Mouse (Mus musculus): ENCODE data around the gene Lmo3.

Lmo3 gene

GRCm38 (mm10) chr6:138424514-138425225 lies 157.1 kb downstream of the Lmo3 start:
- in situ Hi-C loops (cut with MboI; ENCODE audit: unreplicated experiment in 2 of 2) = no loop called here

- in situ Hi-C loops (cut with MboI; ENCODE audit: unreplicated experiment in 2 of 2) = no loop called here
These were observed 159.0 kb downstream of the Lmo3 start for GRCm38 (mm10) chr6:138422671-138423321.

DNA sequence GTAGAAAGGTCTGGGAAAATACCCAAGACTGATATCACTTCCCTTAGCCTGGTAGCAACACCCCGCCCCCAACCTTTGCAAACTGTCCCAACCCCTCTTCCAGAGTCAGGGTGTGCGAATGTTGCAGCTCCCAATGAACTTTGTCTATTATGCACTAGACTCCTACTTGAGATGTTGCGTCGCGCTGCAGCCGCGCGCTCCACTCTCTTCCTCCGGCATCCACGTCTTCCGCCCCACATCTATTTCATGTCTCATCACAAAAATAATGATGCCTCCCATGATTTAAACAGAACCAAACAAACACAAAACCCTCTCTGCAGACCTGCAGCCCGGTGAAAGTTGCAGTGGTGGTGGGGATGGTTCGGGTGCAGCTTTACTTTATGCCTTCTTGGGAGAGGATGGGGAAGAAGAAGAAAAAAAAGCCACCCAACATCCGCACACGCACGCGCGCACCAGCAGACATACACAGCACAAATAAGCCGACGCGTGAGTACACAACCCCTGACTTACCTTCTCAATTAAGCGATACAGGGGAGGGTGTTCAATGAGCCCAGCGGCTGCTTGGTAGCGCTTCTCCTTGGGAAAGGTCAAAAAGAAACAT lies 159.7 kb downstream of the Lmo3 start:
- in situ Hi-C loops (cut with MboI; ENCODE audit: unreplicated experiment in 2 of 2) = no loop called here

DNA sequence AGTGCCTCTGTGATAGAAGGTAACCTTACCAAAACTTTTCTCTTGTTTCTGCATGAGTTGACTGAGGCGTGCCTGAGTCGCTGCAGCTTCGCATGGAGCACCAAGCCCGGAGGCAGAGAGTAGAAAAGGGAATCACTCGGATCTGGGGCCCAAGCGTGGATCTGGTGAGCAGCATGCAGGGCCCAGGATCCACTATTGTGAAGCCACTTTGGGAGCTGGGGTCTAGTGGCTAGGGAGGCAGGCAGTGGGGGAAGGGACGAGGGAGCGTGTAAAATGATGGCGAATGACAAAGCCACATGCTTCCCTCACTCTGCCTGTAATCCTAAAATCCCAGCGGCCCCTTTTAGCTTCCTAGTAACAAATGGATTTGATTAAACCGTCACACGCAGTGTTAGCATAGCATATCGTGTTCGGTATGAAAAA lies 160.6 kb downstream of the Lmo3 start:
- in situ Hi-C loops (cut with MboI; ENCODE audit: unreplicated experiment in 2 of 2) = no loop called here

GRCm38 (mm10) chr6:138420536-138420891 lies 161.3 kb downstream of the Lmo3 start:
- in situ Hi-C loops (cut with MboI; ENCODE audit: unreplicated experiment in 2 of 2) = no loop called here

DNA sequence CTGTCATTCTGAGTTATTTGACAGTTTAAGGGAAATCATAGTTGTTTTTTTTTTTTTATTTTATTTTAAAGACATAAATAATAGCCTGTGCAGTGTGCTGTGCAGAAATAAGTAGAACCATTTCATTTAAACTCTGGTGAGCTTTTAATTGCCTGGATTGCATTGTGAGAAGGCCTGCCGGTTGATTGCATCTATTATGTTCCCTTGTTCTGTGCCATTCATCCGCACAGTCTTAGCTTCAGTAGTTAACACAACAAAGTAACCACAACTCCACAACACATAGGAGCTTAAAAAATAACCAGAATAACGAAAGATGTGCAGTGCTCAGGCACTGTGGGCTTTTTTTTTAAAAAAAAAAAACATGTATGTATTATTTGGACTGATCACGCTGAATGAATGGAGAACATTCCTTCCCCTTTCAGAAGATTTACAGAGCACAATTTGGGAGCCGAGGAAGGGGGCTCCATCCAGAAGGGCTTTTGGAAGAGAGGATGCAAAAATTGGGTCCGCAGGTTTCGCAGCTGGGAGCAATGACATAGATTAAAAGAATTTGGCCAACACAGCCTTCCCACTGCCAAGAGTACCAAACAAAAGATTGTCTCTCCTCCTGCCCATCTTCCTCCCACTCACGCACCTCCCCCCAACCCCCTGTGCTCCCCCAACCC lies 161.8 kb downstream of the Lmo3 start:
- in situ Hi-C loops (cut with MboI; ENCODE audit: unreplicated experiment in 2 of 2) = no loop called here

DNA sequence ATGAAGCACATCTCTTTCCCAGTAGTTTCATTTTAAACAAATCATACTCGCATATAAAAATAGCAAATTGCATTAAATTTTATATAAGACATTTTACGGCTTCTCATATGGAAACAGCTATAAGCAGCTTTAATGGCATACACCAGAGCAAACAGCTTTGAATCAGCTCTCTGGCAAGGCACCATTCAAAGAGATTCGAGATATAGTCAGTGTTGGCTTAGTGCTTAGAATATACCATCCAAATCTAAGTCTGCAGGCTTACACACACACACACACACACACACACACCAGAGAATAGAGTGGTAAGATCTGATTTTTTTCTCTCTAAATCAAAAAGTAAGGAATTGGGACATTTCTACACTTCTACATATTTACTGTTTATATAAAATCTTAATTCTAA lies 169.7 kb downstream of the Lmo3 start:
- in situ Hi-C loops (cut with MboI; ENCODE audit: unreplicated experiment in 2 of 2) = no loop called here

DNA sequence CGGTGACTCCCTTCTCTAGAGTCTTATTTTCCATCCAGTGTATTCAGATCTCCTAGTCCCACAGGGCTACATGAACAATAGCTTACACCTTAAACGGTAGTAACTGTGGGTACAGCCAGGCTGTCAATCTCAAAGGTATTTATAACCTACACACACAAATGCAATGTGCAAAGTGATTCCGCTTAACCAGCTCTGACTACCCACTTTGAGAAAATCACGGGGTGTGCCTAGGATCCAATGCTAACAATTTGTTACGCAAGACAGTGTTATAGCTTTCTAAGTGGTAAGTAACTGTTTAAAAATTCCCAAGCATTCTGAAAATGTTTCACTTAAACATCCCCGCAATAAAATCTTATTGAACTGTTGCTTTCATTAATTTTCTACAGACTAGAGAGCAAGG lies 179.7 kb downstream of the Lmo3 start:
- in situ Hi-C loops (cut with MboI; ENCODE audit: unreplicated experiment in 2 of 2) = no loop called here

- in situ Hi-C loops (cut with MboI; ENCODE audit: unreplicated experiment in 2 of 2) = no loop called here
These were observed 182.9 kb downstream of the Lmo3 start for GRCm38 (mm10) chr6:138398836-138399235.

- in situ Hi-C loops (cut with MboI; ENCODE audit: unreplicated experiment in 2 of 2) = no loop called here
These were observed 190.7 kb downstream of the Lmo3 start for GRCm38 (mm10) chr6:138391085-138391484.

DNA sequence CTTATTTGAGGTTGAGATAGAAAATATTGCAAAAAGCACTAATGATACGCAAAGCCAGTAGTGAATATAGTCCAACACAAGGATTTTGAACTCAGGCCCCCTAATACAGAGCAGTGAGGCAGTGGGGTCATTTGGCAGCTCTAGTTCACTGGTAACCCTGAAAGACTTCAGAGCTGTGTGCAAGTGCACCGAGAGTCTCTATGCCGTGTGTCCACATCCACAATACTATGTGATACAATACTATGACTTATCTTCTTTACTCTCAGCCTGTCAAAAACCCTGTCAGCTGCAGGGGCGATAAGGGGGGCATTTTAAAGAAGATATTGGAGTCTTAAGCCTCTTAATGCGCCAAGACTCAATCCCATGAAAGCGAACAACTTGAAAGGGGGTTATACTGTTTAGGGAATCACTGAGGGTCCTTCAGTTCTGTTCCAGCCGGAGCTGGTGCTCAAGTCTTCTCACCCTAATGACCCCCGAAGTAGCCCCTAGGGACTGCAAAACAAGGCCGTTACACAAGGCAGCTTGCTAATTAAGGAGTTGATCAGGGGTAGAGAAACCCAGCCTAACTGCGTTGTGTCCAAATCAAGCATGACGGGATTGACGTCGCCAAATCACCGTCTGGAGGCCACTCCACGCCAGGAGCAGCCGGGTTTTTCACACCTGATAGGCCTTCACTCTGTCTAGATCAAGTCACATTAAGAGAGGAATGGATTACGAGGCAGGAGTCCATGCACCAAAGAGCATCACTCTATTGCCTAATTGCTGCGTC lies 193.4 kb downstream of the Lmo3 start:
- in situ Hi-C loops (cut with MboI; ENCODE audit: unreplicated experiment in 2 of 2) = no loop called here

- in situ Hi-C loops (cut with MboI; ENCODE audit: unreplicated experiment in 2 of 2) = no loop called here
These were observed 198.6 kb downstream of the Lmo3 start for GRCm38 (mm10) chr6:138383208-138383607.

GRCm38 (mm10) chr6:138371176-138371575 lies 210.6 kb downstream of the Lmo3 start:
- in situ Hi-C loops (cut with MboI; ENCODE audit: unreplicated experiment in 2 of 2) = no loop called here

GRCm38 (mm10) chr6:138364111-138364510 lies 217.7 kb downstream of the Lmo3 start:
- in situ Hi-C loops (cut with MboI; ENCODE audit: unreplicated experiment in 2 of 2) = no loop called here

- in situ Hi-C loops (cut with MboI; ENCODE audit: unreplicated experiment in 2 of 2) = no loop called here
These were observed 231.0 kb downstream of the Lmo3 start for GRCm38 (mm10) chr6:138350587-138351345.

DNA sequence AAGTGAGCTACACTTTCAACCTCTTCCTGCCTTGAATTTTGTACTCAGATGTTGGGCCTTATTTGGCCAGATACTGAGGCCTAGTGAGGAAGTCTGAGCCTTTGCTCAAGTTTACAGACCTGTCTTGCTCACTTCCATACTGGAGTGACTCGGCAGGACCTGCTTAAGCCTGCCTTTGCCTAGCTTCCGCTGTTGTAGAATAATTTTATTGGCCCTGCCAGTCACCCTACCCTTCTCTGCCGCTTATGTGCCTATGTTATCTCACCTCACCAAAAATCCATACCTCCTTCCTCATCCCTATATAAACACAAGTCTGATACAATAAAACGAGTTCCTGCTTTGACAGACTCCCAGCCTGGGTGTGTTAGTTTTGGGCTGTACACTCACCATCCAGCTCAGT lies 235.2 kb downstream of the Lmo3 start:
- in situ Hi-C loops (cut with MboI; ENCODE audit: unreplicated experiment in 2 of 2) = no loop called here

DNA sequence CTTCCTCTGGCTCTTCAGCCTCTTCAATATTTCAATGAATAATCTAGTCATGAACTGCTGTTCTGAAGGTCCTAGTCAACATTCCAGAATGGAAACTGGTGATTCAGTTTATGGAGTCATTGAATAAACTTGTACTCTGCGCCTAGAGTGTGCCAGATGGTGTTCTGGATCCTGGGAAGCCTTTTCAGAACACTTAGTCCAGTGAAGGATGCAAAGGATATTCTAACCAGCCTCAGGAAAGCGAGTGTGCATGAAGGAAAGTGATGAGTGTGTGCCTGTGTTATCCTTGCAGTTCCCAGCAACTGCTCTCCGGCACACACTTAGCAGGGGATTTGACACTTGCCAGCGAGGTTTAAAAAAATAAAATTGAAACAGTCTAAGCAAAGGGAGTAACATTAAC lies 245.9 kb downstream of the Lmo3 start:
- in situ Hi-C loops (cut with MboI; ENCODE audit: unreplicated experiment in 2 of 2) = no loop called here

DNA sequence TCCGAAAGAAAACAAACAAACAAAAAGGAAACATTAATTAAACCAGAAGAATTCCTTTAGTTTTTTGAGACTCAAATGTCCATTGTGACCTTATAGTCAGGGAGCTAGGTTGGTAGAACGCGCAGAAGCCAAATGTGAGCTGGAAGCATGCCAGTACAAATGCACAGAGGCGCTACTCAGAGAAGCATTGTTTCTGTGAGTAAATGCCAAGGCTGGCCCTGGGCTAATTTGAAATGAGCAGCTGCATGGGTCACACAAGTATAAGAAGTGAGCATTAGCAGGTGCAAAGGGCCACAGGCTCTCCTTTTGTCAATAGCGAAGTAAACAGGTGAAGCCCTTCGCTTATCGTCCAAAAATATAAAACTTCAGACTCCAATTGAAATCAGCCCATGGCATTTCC lies 247.8 kb downstream of the Lmo3 start:
- in situ Hi-C loops (cut with MboI; ENCODE audit: unreplicated experiment in 2 of 2) = no loop called here

- in situ Hi-C loops (cut with MboI; ENCODE audit: unreplicated experiment in 2 of 2) = no loop called here
These were observed 255.9 kb downstream of the Lmo3 start for GRCm38 (mm10) chr6:138325744-138326400.

DNA sequence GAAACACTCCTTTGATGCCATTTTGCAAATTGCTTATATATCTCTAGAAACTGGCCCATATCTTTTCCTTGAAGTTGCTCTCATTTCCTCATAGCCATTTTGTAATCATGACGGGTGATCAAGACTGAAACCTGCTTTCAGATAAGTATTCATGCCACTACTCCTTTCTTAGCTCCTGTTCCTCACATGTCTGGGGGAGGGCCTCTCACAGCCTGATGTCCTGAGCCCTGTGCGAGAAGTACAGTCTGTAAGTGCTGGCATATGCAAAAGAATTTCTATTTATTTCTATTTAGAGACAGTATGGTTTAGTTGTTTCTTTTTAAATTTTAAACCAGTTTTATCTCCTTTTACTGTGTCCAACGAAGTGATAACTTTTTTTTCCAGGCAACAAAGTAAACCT lies 256.6 kb downstream of the Lmo3 start:
- in situ Hi-C loops (cut with MboI; ENCODE audit: unreplicated experiment in 2 of 2) = no loop called here

Data from v-Abl transformed pro-B cells (cell line).